Mouse (Mus musculus): ENCODE results near the gene Lrrc49.

Lrrc49 gene

GRCm38 (mm10) chr9:60529348-60530243 is 158.4 kb downstream of the Lrrc49 start:
- peak in 1 of 2 experiments; percentile 24 for DNase-seq

GRCm38 (mm10) chr9:60528269-60528668 is 159.7 kb downstream of the Lrrc49 start:
- DNase-seq: no peak

DNA sequence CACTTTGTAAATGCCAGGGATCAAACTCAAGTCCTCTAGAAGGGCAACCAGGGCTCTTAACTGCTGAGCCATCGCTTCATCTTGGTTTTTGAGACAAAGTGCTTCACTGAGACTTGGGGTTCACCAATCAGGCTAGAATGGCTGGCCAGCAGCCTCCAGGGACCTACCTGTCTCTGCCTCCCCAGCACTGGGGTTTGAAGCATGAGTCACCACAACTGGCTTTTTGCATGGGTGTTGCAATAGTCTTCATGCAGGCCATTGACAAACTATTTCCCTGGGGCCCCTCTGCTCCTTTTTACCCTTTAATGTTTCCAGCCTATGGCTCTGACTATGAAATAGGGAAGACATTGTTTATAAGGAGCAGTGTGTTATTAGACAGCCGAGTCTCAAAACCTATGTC is 160.1 kb downstream of the Lrrc49 start:
- DNase-seq: no peak

DNA sequence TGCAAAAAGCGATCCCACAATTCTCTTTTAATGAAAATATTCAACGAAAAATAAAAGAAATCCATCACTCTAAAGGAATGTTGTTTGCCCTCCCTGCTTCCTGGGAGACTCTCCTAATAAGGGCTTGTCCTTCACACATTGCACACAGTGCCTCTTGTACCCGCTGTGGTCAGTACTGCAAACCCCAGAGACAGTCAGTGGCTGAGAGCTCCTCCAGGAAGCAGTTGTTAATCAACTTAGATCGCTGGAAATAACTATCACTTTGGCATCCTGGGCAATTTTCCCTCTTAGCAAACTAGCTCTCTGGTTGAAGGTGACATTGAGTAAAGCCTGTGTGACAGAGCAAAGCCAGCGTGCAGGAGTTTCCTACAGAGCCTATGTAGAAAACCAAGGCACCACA is 160.9 kb downstream of the Lrrc49 start:
- DNase-seq: no peak

- DNase-seq: no peak
Observed at GRCm38 (mm10) chr9:60526195-60526594, 161.8 kb downstream of the Lrrc49 start.

DNA sequence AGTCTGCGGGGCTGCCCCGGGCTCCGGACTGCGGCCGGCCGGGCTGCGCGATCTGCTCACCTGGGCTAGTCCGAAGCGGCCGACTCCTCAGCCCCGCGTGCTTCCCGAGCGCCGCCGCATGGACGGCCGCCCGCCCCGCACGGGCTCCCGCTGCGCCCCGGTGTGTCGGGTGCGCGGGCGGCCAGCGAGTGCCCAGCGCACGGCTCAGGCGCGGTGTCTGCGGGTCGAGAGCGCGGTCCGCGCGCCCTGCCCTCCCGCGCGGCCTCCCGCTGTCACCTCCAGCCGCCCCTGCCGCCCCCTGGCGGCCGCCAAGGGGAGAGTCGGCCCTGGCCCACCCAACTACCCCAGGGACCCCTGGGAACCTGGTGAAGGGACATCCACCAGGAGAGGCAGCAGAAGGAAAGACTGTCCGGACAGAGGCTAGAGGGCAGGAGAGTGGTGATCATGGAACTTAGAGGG is 166.1 kb downstream of the Lrrc49 start, which contains the start of gene Thsd4:
Gene Thsd4, minus strand, starts transcription at position 241 of the 459 bp plus-strand sequence.
- peak; percentile 74 to 77 for DNase-seq

GRCm38 (mm10) chr9:60521143-60521542 is 166.8 kb downstream of the Lrrc49 start:
- DNase-seq: no peak

DNA sequence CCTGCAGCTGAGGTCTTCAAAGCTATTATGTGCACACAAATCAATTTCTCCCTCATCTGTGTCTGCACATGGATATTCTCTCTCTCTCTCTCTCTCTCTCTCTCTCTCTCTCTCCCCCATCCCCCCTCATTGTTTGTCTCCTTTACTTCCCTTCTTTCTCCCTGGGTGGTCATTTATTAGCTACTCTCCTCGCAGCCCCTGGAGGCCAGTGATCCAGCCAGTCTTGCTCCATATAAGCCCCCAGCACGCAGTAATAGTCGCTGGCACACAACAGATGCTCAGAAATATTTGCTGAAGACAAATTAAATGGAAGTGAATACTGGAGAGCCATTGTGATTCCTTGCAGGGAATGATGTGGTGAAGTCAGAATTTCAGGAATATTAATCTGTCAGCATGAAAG is 168.4 kb downstream of the Lrrc49 start:
- DNase-seq: no peak

Data from lung, postnatal 4 days (tissue).